ENCODE assay signal across 10 mouse cellular contexts in the genomic region with DNA sequence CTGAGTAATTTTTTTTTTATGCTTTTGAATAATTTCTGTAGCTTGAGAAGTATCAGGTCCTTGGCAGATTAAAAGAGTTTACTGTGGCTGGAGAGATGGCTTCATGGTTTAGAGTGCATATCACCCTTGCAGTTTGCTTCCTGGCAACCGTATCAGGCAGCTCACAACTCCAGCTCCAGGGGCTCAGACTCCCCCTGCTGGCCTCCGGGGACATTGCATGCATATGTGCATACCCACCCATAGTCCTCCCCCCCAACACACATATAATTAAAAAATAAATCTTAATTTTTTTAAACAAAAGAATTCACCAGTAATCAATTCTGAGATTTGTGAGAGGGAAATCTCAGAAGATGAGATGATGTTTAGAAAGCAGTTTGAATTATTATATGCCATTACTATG. TPM values are rescaled to one million over a fixed set of nuclear protein-coding genes. Genes with fewer than 3 reads are reported as not detected.
DNase-seq lines count a peak whose midpoint lies in the region; ATAC-seq and TF ChIP-seq lines count a peak whose summit lies in the region.
"Had no signal": no experiment of that assay in that cellular context is flagged by ENCODE, and none has a peak within 500 bp of the region (broad histone marks: within the 10 kb centered on the region; RNA-seq: fewer than 3 reads in every experiment).

No protein-coding gene starts in this region.

- peaks cover 5% of the 10 kb centered on the region; the same call in 1 of the 2 replicates for H3K9me3 ChIP-seq in midbrain, postnatal 0 days (ENCODE audit: low read length)
- H3K9me3 ChIP-seq in midbrain, embryonic 15.5 days = peaks cover 3% of the 10 kb centered on the region; the same call in 1 of the 2 replicates
- no peaks in the 10 kb centered on the region; the same call in 1 of the 2 replicates for H3K9me3 ChIP-seq in liver, embryonic 14.5 days (ENCODE audit: control insufficient read depth, low read length)
- H3K9me3 ChIP-seq: hindbrain, embryonic 15.5 days; neural tube, embryonic 12.5 days had no signal

- no peak overlapping the region for H3K4me2 ChIP-seq in midbrain, postnatal 0 days (ENCODE audit: low read depth, low read length, poor library complexity, severe bottlenecking)
- no peak overlapping the region for H3K4me2 ChIP-seq in midbrain, embryonic 15.5 days
- H3K4me2 ChIP-seq in liver, embryonic 14.5 days (ENCODE audit: low read depth) = no peak overlapping the region
- H3K4me2 ChIP-seq: hindbrain, embryonic 15.5 days; neural tube, embryonic 12.5 days had no signal

- intact Hi-C loops in left cerebral cortex, postnatal 25 days (cut with DNase I) = loop anchor here (1.0 to 5.0 kb wide), 3 partner anchors 71 to 852 kb away; no protein-coding TSS in a partner anchor

- H3K4me3 ChIP-seq in midbrain, postnatal 0 days (ENCODE audit: low read depth, low read length) = no peak overlapping the region
- no peak overlapping the region for H3K4me3 ChIP-seq in midbrain, embryonic 15.5 days
- no peak overlapping the region for H3K4me3 ChIP-seq in liver, embryonic 14.5 days (ENCODE audit: insufficient read depth in 1 of 2, low read depth in 2 of 2, low read length in 2 of 2)
- H3K4me3 ChIP-seq: hindbrain, embryonic 15.5 days; neural tube, embryonic 12.5 days had no signal

- 35% methylated on average over 2 of the region's 2 CpGs for WGBS in midbrain, postnatal 0 days
- 39% methylated on average over 2 of the region's 2 CpGs for WGBS in midbrain, embryonic 15.5 days
- WGBS in liver, embryonic 14.5 days (ENCODE audit: insufficient replicate concordance) = 22% methylated on average over 2 of the region's 2 CpGs

- ATAC-seq in midbrain, postnatal 0 days (ENCODE audit: low FRiP score) = no peak
- no peak for ATAC-seq in midbrain, embryonic 15.5 days (replicated peaks)
- ATAC-seq in liver, embryonic 14.5 days (ENCODE audit: insufficient read depth) = no peak

- no peak for TF ChIP-seq EP300 in liver, embryonic 14.5 days (IDR thresholded peaks at IDR 0.05; ENCODE audit: low read depth)

- H3K27me3 ChIP-seq in midbrain, postnatal 0 days (ENCODE audit: insufficient read depth, low read length) = no peaks in the 10 kb centered on the region
- H3K27me3 ChIP-seq in midbrain, embryonic 15.5 days (replicated peaks) = no peaks in the 10 kb centered on the region
- no peaks in the 10 kb centered on the region for H3K27me3 ChIP-seq in liver, embryonic 14.5 days (ENCODE audit: control insufficient read depth, insufficient read depth, low read length)
- H3K27me3 ChIP-seq: hindbrain, embryonic 15.5 days; neural tube, embryonic 12.5 days had no signal

- H3K4me1 ChIP-seq in midbrain, postnatal 0 days (ENCODE audit: insufficient read depth, low read length) = no peaks in the 10 kb centered on the region
- H3K4me1 ChIP-seq in midbrain, embryonic 15.5 days = peaks cover 10% of the 10 kb centered on the region
- H3K4me1 ChIP-seq in liver, embryonic 14.5 days (replicated peaks; ENCODE audit: control insufficient read depth in 2 of 2, insufficient read depth in 2 of 2, low read length in 1 of 2) = no peaks in the 10 kb centered on the region

- peak; percentile 54 for TF ChIP-seq CTCF in midbrain, postnatal 0 days (IDR thresholded peaks at IDR 0.05)
- peak; percentile 80 for TF ChIP-seq CTCF in liver, embryonic 14.5 days (IDR thresholded peaks at IDR 0.05; ENCODE audit: low read depth)

- no peak overlapping the region for H3K27ac ChIP-seq in midbrain, postnatal 0 days (ENCODE audit: low read depth, low read length)
- no peak overlapping the region for H3K27ac ChIP-seq in midbrain, embryonic 15.5 days
- no peak overlapping the region for H3K27ac ChIP-seq in liver, embryonic 14.5 days
- H3K27ac ChIP-seq: hindbrain, embryonic 15.5 days; neural tube, embryonic 12.5 days had no signal

- DNase-seq in cerebellum, postnatal 25 days = peak; percentile 13 to 32
- DNase-seq in cerebellum, adult 11-12 months = no peak
- peak; percentile 20 for DNase-seq in midbrain, postnatal 0 days (ENCODE audit: low spot score)
- peak; percentile 14 for DNase-seq in c-Kit-positive CD71-positive TER-119-negative erythroid progenitor cells, embryonic 14.5 days (ENCODE audit: low read depth)
- peak in 2 of 3 experiments; percentile 2 to 9 for DNase-seq in liver, embryonic 14.5 days (ENCODE audit: low read depth in 3 of 3, low spot score in 3 of 3)
- DNase-seq in thymus, postnatal 4 days = peak; percentile 65
- DNase-seq in left cerebral cortex, postnatal 25 days (ENCODE audit: low spot score in 2 of 2) = no peak

- H3K36me3 ChIP-seq in midbrain, postnatal 0 days (ENCODE audit: insufficient read depth, low read length) = peaks cover 13% of the 10 kb centered on the region; the same call in 1 of the 2 replicates
- no peaks in the 10 kb centered on the region; the same call in 1 of the 2 replicates for H3K36me3 ChIP-seq in midbrain, embryonic 15.5 days (replicated peaks)
- no peaks in the 10 kb centered on the region for H3K36me3 ChIP-seq in liver, embryonic 14.5 days (replicated peaks; ENCODE audit: control insufficient read depth, insufficient read depth, low read depth)
- H3K36me3 ChIP-seq: neural tube, embryonic 12.5 days had no signal

- H3K9ac ChIP-seq in midbrain, postnatal 0 days (replicated peaks; ENCODE audit: low read length, poor library complexity, severe bottlenecking) = no peak overlapping the region
- H3K9ac ChIP-seq in midbrain, embryonic 15.5 days = no peak overlapping the region
- H3K9ac ChIP-seq in liver, embryonic 14.5 days (replicated peaks) = no peak overlapping the region
- H3K9ac ChIP-seq: hindbrain, embryonic 15.5 days; neural tube, embryonic 12.5 days had no signal

RNA-seq across cellular contexts. Expression of a gene that starts 8.1 kb away (rescaled TPM):
- total RNA-seq in midbrain, postnatal 0 days (2014; rRNA removed) = 0.47 and 5.2 TPM in 2 replicates
- polyA plus RNA-seq in midbrain, postnatal 0 days (2015; fragmentation: Nextera tagmentation; extraction: Ambion mirVana) = 0.28 and 0.36 TPM in 2 replicates
- polyA plus RNA-seq in midbrain, embryonic 15.5 days (2015; fragmentation: Nextera tagmentation; extraction: Ambion mirVana) = 0.20 TPM in 1 of 2 replicates, not detected in the other
- not detected in 2 replicates for polyA plus RNA-seq in liver, embryonic 14.5 days (2012; rRNA removed)
- polyA plus RNA-seq in liver, embryonic 14.5 days (2014; fragmentation: Nextera tagmentation; extraction: Ambion mirVana) = not detected in 2 replicates
- 1 to 10 TPM in 1 of 2 experiments, under 1 TPM in 1; 0.46 to 1.7 TPM for total RNA-seq in left cerebral cortex, postnatal 25 days (2021)
- polyA plus RNA-seq: neural tube, embryonic 12.5 days had no signal

RNA-seq across cellular contexts. Expression of a gene that starts 20.3 kb away (rescaled TPM):
- total RNA-seq in midbrain, postnatal 0 days (2014; rRNA removed) = 0.47 and 0.77 TPM in 2 replicates
- not detected in 2 replicates for polyA plus RNA-seq in midbrain, postnatal 0 days (2015; fragmentation: Nextera tagmentation; extraction: Ambion mirVana)
- polyA plus RNA-seq in midbrain, embryonic 15.5 days (2015; fragmentation: Nextera tagmentation; extraction: Ambion mirVana) = 0.05 TPM in 1 of 2 replicates, not detected in the other
- not detected in 2 replicates for polyA plus RNA-seq in liver, embryonic 14.5 days (2012; rRNA removed)
- not detected in 2 replicates for polyA plus RNA-seq in liver, embryonic 14.5 days (2014; fragmentation: Nextera tagmentation; extraction: Ambion mirVana)
- under 1 TPM; 0.09 to 0.16 TPM for total RNA-seq in left cerebral cortex, postnatal 25 days (2021)
- polyA plus RNA-seq: neural tube, embryonic 12.5 days had no signal

RNA-seq across cellular contexts. Expression of a gene that starts 25.6 kb away (rescaled TPM):
- not detected in 2 replicates for total RNA-seq in midbrain, postnatal 0 days (2014; rRNA removed)
- polyA plus RNA-seq in midbrain, postnatal 0 days (2015; fragmentation: Nextera tagmentation; extraction: Ambion mirVana) = not detected in 2 replicates
- polyA plus RNA-seq in midbrain, embryonic 15.5 days (2015; fragmentation: Nextera tagmentation; extraction: Ambion mirVana) = not detected in 2 replicates
- polyA plus RNA-seq in liver, embryonic 14.5 days (2012; rRNA removed) = not detected in 2 replicates
- not detected in 2 replicates for polyA plus RNA-seq in liver, embryonic 14.5 days (2014; fragmentation: Nextera tagmentation; extraction: Ambion mirVana)
- not detected for total RNA-seq in left cerebral cortex, postnatal 25 days (2021)
- polyA plus RNA-seq: hindbrain, embryonic 15.5 days; neural tube, embryonic 12.5 days had no signal

RNA-seq across cellular contexts. Expression of a gene that starts 31.8 kb away (rescaled TPM):
- 19.6 and 21.8 TPM in 2 replicates for total RNA-seq in midbrain, postnatal 0 days (2014; rRNA removed)
- polyA plus RNA-seq in midbrain, postnatal 0 days (2015; fragmentation: Nextera tagmentation; extraction: Ambion mirVana) = 6.3 and 7.4 TPM in 2 replicates
- polyA plus RNA-seq in midbrain, embryonic 15.5 days (2015; fragmentation: Nextera tagmentation; extraction: Ambion mirVana) = 5.9 and 7.5 TPM in 2 replicates
- polyA plus RNA-seq in liver, embryonic 14.5 days (2012; rRNA removed) = 0.03 and 0.42 TPM in 2 replicates
- polyA plus RNA-seq in liver, embryonic 14.5 days (2014; fragmentation: Nextera tagmentation; extraction: Ambion mirVana) = not detected in 2 replicates
- total RNA-seq in left cerebral cortex, postnatal 25 days (2021) = 10 to 100 TPM; 15.8 to 17.0 TPM

RNA-seq across cellular contexts. Expression of a gene that starts 36.6 kb away (rescaled TPM):
- not detected in 2 replicates for total RNA-seq in midbrain, postnatal 0 days (2014; rRNA removed)
- polyA plus RNA-seq in midbrain, postnatal 0 days (2015; fragmentation: Nextera tagmentation; extraction: Ambion mirVana) = not detected in 2 replicates
- polyA plus RNA-seq in midbrain, embryonic 15.5 days (2015; fragmentation: Nextera tagmentation; extraction: Ambion mirVana) = not detected in 2 replicates
- not detected in 2 replicates for polyA plus RNA-seq in liver, embryonic 14.5 days (2012; rRNA removed)
- not detected in 2 replicates for polyA plus RNA-seq in liver, embryonic 14.5 days (2014; fragmentation: Nextera tagmentation; extraction: Ambion mirVana)
- total RNA-seq in left cerebral cortex, postnatal 25 days (2021) = not detected
- polyA plus RNA-seq: hindbrain, embryonic 15.5 days; neural tube, embryonic 12.5 days had no signal

Comparison
In these comparisons a context has a peak if more than half of its experiments do, and no peak if none do; other contexts are left out.
1. DNase-seq: peak in cerebellum, postnatal 25 days (2 of 2), midbrain, postnatal 0 days (single experiment), c-Kit-positive CD71-positive TER-119-negative erythroid progenitor cells, embryonic 14.5 days (single experiment), liver, embryonic 14.5 days (2 of 3) and thymus, postnatal 4 days (single experiment); none in cerebellum, adult 11-12 months (single experiment) and left cerebral cortex, postnatal 25 days (0 of 2).